Mouse (Mus musculus) kidney, embryonic 16.5 days (tissue): ENCODE measurements at regions not wholly inside any gene's neighbourhood (a gene's known extent, or its start where the extent isn't known, plus 50 kb on each side); places are given as distances from the start of the nearest gene placed in this dataset.

Experiments
- ATAC-seq: fragments of 200-750 bp; cut with Nextera tagmentation; 2 replicates; pipeline ENCODE4 v1.8.0; 2017; ENCODE audit warnings: moderate TSS enrichment; ENCODE audit not compliant: low FRiP score, low TSS enrichment
- H3K27ac ChIP-seq: fragments of 300-500 bp; sonication (generic); 2 replicates; pipeline ENCODE4 v1.5.1; 2014; ENCODE audit warnings: low read length
- H3K27me3 ChIP-seq: fragments of 300-500 bp; sonication (generic); 2 replicates; pipeline ENCODE4 v1.6.1; 2014; ENCODE audit warnings: low read length, control low read depth, mixed read lengths; ENCODE audit not compliant: insufficient read depth
- H3K36me3 ChIP-seq: fragments of 300-500 bp; sonication (generic); 2 replicates; pipeline ENCODE4 v1.6.1; 2014; ENCODE audit warnings: low read length, control low read depth, mixed read lengths; ENCODE audit not compliant: insufficient read depth
- H3K4me1 ChIP-seq: fragments of 300-500 bp; sonication (generic); 2 replicates; pipeline ENCODE4 v1.6.1; 2014; ENCODE audit warnings: low read length, control low read depth, mixed read lengths; ENCODE audit not compliant: insufficient read depth
- H3K4me2 ChIP-seq: fragments of 300-500 bp; sonication (generic); replicated peaks from 2 replicates; pipeline ENCODE4 v1.6.1; 2014; ENCODE audit warnings: low read depth, low read length
- H3K4me3 ChIP-seq: fragments of 300-500 bp; sonication (generic); 2 replicates; pipeline ENCODE4 v1.5.1; 2014; ENCODE audit warnings: mild to moderate bottlenecking, low read length
- H3K9ac ChIP-seq: fragments of 300-500 bp; sonication (generic); replicated peaks from 2 replicates; pipeline ENCODE4 v1.6.1; 2014; ENCODE audit warnings: low read length
- H3K9me3 ChIP-seq: fragments of 300-500 bp; sonication (generic); 2 replicates; pipeline ENCODE4 v1.6.1; 2016; ENCODE audit warnings: low read length, control low read depth
- WGBS: fragments of 180-500 bp; shearing (Covaris S2); extraction: QIAGEN DNeasy Blood & Tissue Kit; methylation state at CpG from one replicate; pipeline ENCODE4 v1.1.7; 2014; 5-methylcytosine and 5-hydroxymethylcytosine counted together

GRCm38 (mm10) chr17:45847701-45848378 is 114.2 kb upstream of the 1600014C23Rik start:
- H3K27me3 ChIP-seq = no peaks in the 10 kb centered on the region

GRCm38 (mm10) chr17:45845832-45846231 is 112.2 kb upstream of the 1600014C23Rik start:
- no peaks in the 10 kb centered on the region for H3K27me3 ChIP-seq
- H3K36me3 ChIP-seq = no peaks in the 10 kb centered on the region
- H3K9ac ChIP-seq = no peak overlapping the region
- no peak overlapping the region for H3K4me3 ChIP-seq
- peaks cover 11% of the 10 kb centered on the region; the same call in 1 of the 2 replicates for H3K9me3 ChIP-seq
- no peak for ATAC-seq
- H3K4me2 ChIP-seq = no peak overlapping the region
- no peaks in the 10 kb centered on the region for H3K4me1 ChIP-seq
- H3K27ac ChIP-seq = no peak overlapping the region
- 91% methylated on average over 5 of the region's 5 CpGs for WGBS

More at GRCm38 (mm10) chr17:45847701-45848378, 114.2 kb upstream of the 1600014C23Rik start:
- H3K4me1 ChIP-seq = no peaks in the 10 kb centered on the region
- no peak overlapping the region for H3K4me3 ChIP-seq
- peaks cover 5% of the 10 kb centered on the region; the same call in 1 of the 2 replicates for H3K9me3 ChIP-seq
- ATAC-seq = 0 out of 2 replicates have a peak, but pooled peaks have one; percentile 21
- H3K36me3 ChIP-seq = no peaks in the 10 kb centered on the region
- no peak overlapping the region for H3K9ac ChIP-seq
- no peak overlapping the region for H3K4me2 ChIP-seq
- H3K27ac ChIP-seq = no peak overlapping the region
- 81% methylated on average over 14 of the region's 14 CpGs for WGBS

- H3K36me3 ChIP-seq = no peaks in the 10 kb centered on the region
- 0 out of 2 replicates have a peak, but pooled peaks cover 5% of the 10 kb centered on the region for H3K4me1 ChIP-seq
- no peak overlapping the region for H3K4me2 ChIP-seq
- H3K9me3 ChIP-seq = no peaks in the 10 kb centered on the region
- ATAC-seq = no peak
- no peak overlapping the region for H3K4me3 ChIP-seq
- H3K9ac ChIP-seq = no peak overlapping the region
- H3K27ac ChIP-seq = no peak overlapping the region
- 40% methylated on average over 7 of the region's 7 CpGs for WGBS
- H3K27me3 ChIP-seq = no peaks in the 10 kb centered on the region
Measured at GRCm38 (mm10) chr17:45836731-45837130, 103.1 kb upstream of the 1600014C23Rik start.

- peak; percentile 64; the same call in 1 of the 2 replicates for ATAC-seq
- Histone ChIP-seq H3K4me1 (0 out of 2 replicates have a peak, but pooled peaks cover 5% of the 10 kb centered on the region), H3K4me2 (no peak overlapping the region), H3K27me3 (no peaks in the 10 kb centered on the region), H3K27ac (no peak overlapping the region), H3K9me3 (0 out of 2 replicates have a peak, but pooled peaks cover 3% of the 10 kb centered on the region), H3K4me3 (no peak overlapping the region), H3K36me3 (no peaks in the 10 kb centered on the region), H3K9ac (no peak overlapping the region)
- 61% methylated on average over 7 of the region's 7 CpGs for WGBS
Measured at GRCm38 (mm10) chr17:45836253-45836652, 102.6 kb upstream of the 1600014C23Rik start.

GRCm38 (mm10) chr17:45834518-45835071 is 101.0 kb upstream of the 1600014C23Rik start:
- no peaks in the 10 kb centered on the region for H3K27me3 ChIP-seq
- 0 out of 2 replicates have a peak, but pooled peaks cover 5% of the 10 kb centered on the region for H3K4me1 ChIP-seq
- H3K9me3 ChIP-seq = peaks cover 10% of the 10 kb centered on the region
- H3K4me2 ChIP-seq = no peak overlapping the region
- 80% methylated on average over 10 of the region's 10 CpGs for WGBS
- H3K36me3 ChIP-seq = no peaks in the 10 kb centered on the region
- H3K9ac ChIP-seq = no peak overlapping the region
- ATAC-seq = no peak
- H3K27ac ChIP-seq = no peak overlapping the region
- no peak overlapping the region for H3K4me3 ChIP-seq

GRCm38 (mm10) chr17:45830324-45830723 is 96.7 kb upstream of the 1600014C23Rik start:
- peaks cover 4% of the 10 kb centered on the region; the same call in 1 of the 2 replicates for H3K4me1 ChIP-seq
- H3K4me3 ChIP-seq = no peak overlapping the region
- no peak overlapping the region for H3K9ac ChIP-seq
- H3K4me2 ChIP-seq = no peak overlapping the region
- no peak for ATAC-seq
- WGBS = 92% methylated on average over 5 of the region's 5 CpGs
- H3K36me3 ChIP-seq = no peaks in the 10 kb centered on the region
- H3K27me3 ChIP-seq = no peaks in the 10 kb centered on the region
- peaks cover 10% of the 10 kb centered on the region for H3K9me3 ChIP-seq
- no peak overlapping the region for H3K27ac ChIP-seq

GRCm38 (mm10) chr17:45829571-45829970 is 95.9 kb upstream of the 1600014C23Rik start:
- no peak overlapping the region for H3K4me2 ChIP-seq
- no peak overlapping the region for H3K27ac ChIP-seq
- no peaks in the 10 kb centered on the region for H3K36me3 ChIP-seq
- 70% methylated on average over 9 of the region's 9 CpGs for WGBS
- H3K4me1 ChIP-seq = peaks cover 7% of the 10 kb centered on the region; the same call in 1 of the 2 replicates
- H3K27me3 ChIP-seq = no peaks in the 10 kb centered on the region
- no peak for ATAC-seq
- peaks cover 10% of the 10 kb centered on the region for H3K9me3 ChIP-seq
- no peak overlapping the region for H3K4me3 ChIP-seq
- no peak overlapping the region for H3K9ac ChIP-seq

GRCm38 (mm10) chr17:45828843-45829242 is 95.2 kb upstream of the 1600014C23Rik start:
- H3K4me3 ChIP-seq = no peak overlapping the region
- H3K27ac ChIP-seq = no peak overlapping the region
- no peaks in the 10 kb centered on the region for H3K36me3 ChIP-seq
- no peak overlapping the region for H3K9ac ChIP-seq
- H3K4me1 ChIP-seq = peaks cover 7% of the 10 kb centered on the region; the same call in 1 of the 2 replicates
- H3K4me2 ChIP-seq = no peak overlapping the region
- H3K9me3 ChIP-seq = peaks cover 10% of the 10 kb centered on the region
- no peaks in the 10 kb centered on the region for H3K27me3 ChIP-seq
- no peak for ATAC-seq
- WGBS = 66% methylated on average over 11 of the region's 11 CpGs

- no peak for ATAC-seq
- H3K9ac ChIP-seq = no peak overlapping the region
- peaks cover 7% of the 10 kb centered on the region; the same call in 1 of the 2 replicates for H3K4me1 ChIP-seq
- H3K9me3 ChIP-seq = peaks cover 10% of the 10 kb centered on the region
- H3K36me3 ChIP-seq = no peaks in the 10 kb centered on the region
- 80% methylated on average over 9 of the region's 9 CpGs for WGBS
- no peak overlapping the region for H3K4me3 ChIP-seq
- H3K27me3 ChIP-seq = no peaks in the 10 kb centered on the region
- H3K4me2 ChIP-seq = no peak overlapping the region
- no peak overlapping the region for H3K27ac ChIP-seq
Measured at GRCm38 (mm10) chr17:45828284-45828824, 94.7 kb upstream of the 1600014C23Rik start.

GRCm38 (mm10) chr17:45824977-45825376 is 91.3 kb upstream of the 1600014C23Rik start:
- no peak overlapping the region for H3K9ac ChIP-seq
- no peak overlapping the region for H3K4me2 ChIP-seq
- peaks cover under 1% of the 10 kb centered on the region; the same call in 1 of the 2 replicates for H3K9me3 ChIP-seq
- H3K4me3 ChIP-seq = no peak overlapping the region
- H3K27ac ChIP-seq = no peak overlapping the region
- no peak for ATAC-seq
- no peaks in the 10 kb centered on the region for H3K27me3 ChIP-seq
- H3K4me1 ChIP-seq = peaks cover 7% of the 10 kb centered on the region; the same call in 1 of the 2 replicates
- no peaks in the 10 kb centered on the region for H3K36me3 ChIP-seq
- 63% methylated on average over 8 of the region's 8 CpGs for WGBS
